ENCODE assay signal across 16 mouse cellular contexts in genomic region chr4:58736867-58737633, GRCm38 (mm10). TPM values are rescaled to one million over a fixed set of nuclear protein-coding genes. Genes with fewer than 3 reads are reported as not detected.
DNase-seq lines count a peak whose midpoint lies in the region; ATAC-seq and TF ChIP-seq lines count a peak whose summit lies in the region.
"Had no signal": no experiment of that assay in that cellular context is flagged by ENCODE, and none has a peak within 500 bp of the region (broad histone marks: within the 10 kb centered on the region; RNA-seq: fewer than 3 reads in every experiment).

No protein-coding gene starts in this region.

- H3K9ac ChIP-seq in forebrain, embryonic 15.5 days (replicated peaks): no peak overlapping the region
- H3K9ac ChIP-seq in forebrain, embryonic 13.5 days: no peak overlapping the region
- H3K9ac ChIP-seq in kidney, postnatal 0 days (ENCODE audit: low read depth, low read length): no peak overlapping the region
- H3K9ac ChIP-seq: embryonic facial prominence, embryonic 15.5 days; neural tube, embryonic 13.5 days had no signal

- no peaks in the 10 kb centered on the region for H3K4me1 ChIP-seq in forebrain, embryonic 15.5 days
- H3K4me1 ChIP-seq in forebrain, embryonic 13.5 days: no peaks in the 10 kb centered on the region
- H3K4me1 ChIP-seq in kidney, postnatal 0 days (replicated peaks; ENCODE audit: insufficient read depth, low read length): no peaks in the 10 kb centered on the region
- H3K4me1 ChIP-seq: embryonic facial prominence, embryonic 15.5 days; hindbrain, embryonic 10.5 days; neural tube, embryonic 13.5 days had no signal

- no peak overlapping the region for H3K4me3 ChIP-seq in forebrain, embryonic 15.5 days
- no peak overlapping the region for H3K4me3 ChIP-seq in forebrain, embryonic 13.5 days
- H3K4me3 ChIP-seq in kidney, postnatal 0 days (replicated peaks; ENCODE audit: low read depth, low read length): no peak overlapping the region
- H3K4me3 ChIP-seq: embryonic facial prominence, embryonic 15.5 days; hindbrain, embryonic 10.5 days; neural tube, embryonic 13.5 days had no signal

- WGBS in forebrain, embryonic 15.5 days: 65% methylated on average over 18 of the region's 18 CpGs
- 74% methylated on average over 18 of the region's 18 CpGs for WGBS in forebrain, embryonic 13.5 days
- 52% methylated on average over 18 of the region's 18 CpGs for WGBS in kidney, postnatal 0 days

- no peak overlapping the region for H3K4me2 ChIP-seq in forebrain, embryonic 15.5 days (replicated peaks)
- no peak overlapping the region for H3K4me2 ChIP-seq in forebrain, embryonic 13.5 days
- H3K4me2 ChIP-seq in kidney, postnatal 0 days (ENCODE audit: low read length): no peak overlapping the region
- H3K4me2 ChIP-seq: embryonic facial prominence, embryonic 15.5 days; neural tube, embryonic 13.5 days had no signal

- ATAC-seq in forebrain, embryonic 15.5 days (replicated peaks): 0 out of 2 replicates have a peak, but pooled peaks have one; percentile 16
- ATAC-seq in forebrain, embryonic 13.5 days: no peak
- no peak for ATAC-seq in kidney, postnatal 0 days (replicated peaks; ENCODE audit: low FRiP score, low read depth)
- peak; percentile 14; the same call in 1 of the 2 replicates for ATAC-seq in megakaryocyte progenitor cell, adult 5-6 weeks (replicated peaks; ENCODE audit: poor library complexity)

- no peaks in the 10 kb centered on the region for H3K36me3 ChIP-seq in forebrain, embryonic 15.5 days
- H3K36me3 ChIP-seq in forebrain, embryonic 13.5 days (ENCODE audit: poor library complexity, severe bottlenecking): no peaks in the 10 kb centered on the region
- H3K36me3 ChIP-seq in kidney, postnatal 0 days (ENCODE audit: insufficient read depth, low read length): no peaks in the 10 kb centered on the region
- H3K36me3 ChIP-seq: embryonic facial prominence, embryonic 15.5 days; hindbrain, embryonic 10.5 days; neural tube, embryonic 13.5 days had no signal

- DNase-seq in kidney, postnatal 0 days (ENCODE audit: low spot score): peak; percentile 63
- DNase-seq in kidney, postnatal 36 days: no peak
- peak; percentile 42 for DNase-seq in NIH3T3 (ENCODE audit: low read depth)
- no peak for DNase-seq in right cerebral cortex, adult 18-20 months
- no peak for DNase-seq in adrenal gland, postnatal 14 days
- DNase-seq: adrenal gland, postnatal 25 days; cerebellum, adult 8-10 months; layer of hippocampus, adult 9-11 months; spleen, adult 18-20 months; thymus, postnatal 14 days had no signal

- TF ChIP-seq CTCF in kidney, postnatal 0 days (IDR thresholded peaks at IDR 0.05; ENCODE audit: low read depth): peak; percentile 46

- no peaks in the 10 kb centered on the region for H3K9me3 ChIP-seq in forebrain, embryonic 15.5 days
- no peaks in the 10 kb centered on the region for H3K9me3 ChIP-seq in forebrain, embryonic 13.5 days (replicated peaks)
- H3K9me3 ChIP-seq in kidney, postnatal 0 days (replicated peaks; ENCODE audit: low read length): no peaks in the 10 kb centered on the region
- H3K9me3 ChIP-seq: embryonic facial prominence, embryonic 15.5 days; hindbrain, embryonic 10.5 days; neural tube, embryonic 13.5 days had no signal

- no peak overlapping the region for H3K27ac ChIP-seq in forebrain, embryonic 15.5 days (replicated peaks)
- no peak overlapping the region for H3K27ac ChIP-seq in forebrain, embryonic 13.5 days
- H3K27ac ChIP-seq in kidney, postnatal 0 days: no peak overlapping the region
- H3K27ac ChIP-seq: embryonic facial prominence, embryonic 15.5 days; hindbrain, embryonic 10.5 days; neural tube, embryonic 13.5 days had no signal

- no peaks in the 10 kb centered on the region for H3K27me3 ChIP-seq in forebrain, embryonic 15.5 days
- H3K27me3 ChIP-seq in forebrain, embryonic 13.5 days: no peaks in the 10 kb centered on the region
- no peaks in the 10 kb centered on the region for H3K27me3 ChIP-seq in kidney, postnatal 0 days (ENCODE audit: insufficient read depth, low read length)
- H3K27me3 ChIP-seq: embryonic facial prominence, embryonic 15.5 days; neural tube, embryonic 13.5 days had no signal

RNA-seq across cellular contexts. Expression of gene Olfr267, which starts 50.5 kb away (rescaled TPM):
- 0.06 TPM in 1 of 2 replicates, not detected in the other for polyA plus RNA-seq in forebrain, embryonic 15.5 days (2015; fragmentation: Nextera tagmentation; extraction: Ambion mirVana)
- 0.09 TPM in 1 of 2 replicates, not detected in the other for polyA plus RNA-seq in forebrain, embryonic 13.5 days (2015; fragmentation: Nextera tagmentation; extraction: Ambion mirVana)
- not detected in 2 replicates for polyA plus RNA-seq in kidney, postnatal 0 days (2015; fragmentation: Nextera tagmentation; extraction: Ambion mirVana)
- total RNA-seq in megakaryocyte progenitor cell, adult 5-6 weeks (2015): 0.12 and 0.17 TPM in 2 replicates
- total RNA-seq in megakaryocyte progenitor cell, adult 5-6 weeks (2017): 0.08 TPM in 1 of 2 replicates, not detected in the other
- 0.15 and 0.34 TPM in 2 replicates for total RNA-seq in adrenal gland, postnatal 14 days (2021)
- polyA plus RNA-seq: embryonic facial prominence, embryonic 15.5 days; hindbrain, embryonic 10.5 days; neural tube, embryonic 13.5 days had no signal

Comparison
In these comparisons a context has a peak if more than half of its experiments do, and no peak if none do; other contexts are left out.
1. ATAC-seq: peak in forebrain, embryonic 15.5 days (single experiment) and megakaryocyte progenitor cell, adult 5-6 weeks (single experiment); none in forebrain, embryonic 13.5 days (single experiment) and kidney, postnatal 0 days (single experiment).
2. DNase-seq: peak in kidney, postnatal 0 days (single experiment) and NIH3T3 (single experiment); none in kidney, postnatal 36 days (0 of 2), right cerebral cortex, adult 18-20 months (single experiment) and adrenal gland, postnatal 14 days (single experiment).